Mouse (Mus musculus) embryonic facial prominence, embryonic 10.5 days (tissue): ENCODE measurements around the gene Esf1. TPM values are rescaled to one million over a fixed set of nuclear protein-coding genes. Genes with fewer than 3 reads are reported as not detected.
"Not testable (repeated sequence)": the region's sequence is repeated elsewhere in the genome, so short reads cannot be mapped to it uniquely, and the experiment has no call there.

Experiments
- DNase-seq: peaks from one replicate; pipeline ENCODE4 v3.0.0-alpha.2; 2017; ENCODE audit warnings: low spot score
- H3K27ac ChIP-seq: fragments of 300-500 bp; sonication (generic); replicated peaks from 2 replicates; pipeline ENCODE4 v1.5.1; 2016; ENCODE audit warnings: mild to moderate bottlenecking
- H3K27me3 ChIP-seq: fragments of 300-500 bp; sonication (generic); replicated peaks from 2 replicates; pipeline ENCODE4 v1.6.1; 2016; ENCODE audit warnings: low read depth, mild to moderate bottlenecking; ENCODE audit not compliant: poor library complexity, severe bottlenecking
- H3K36me3 ChIP-seq: fragments of 300-500 bp; sonication (generic); replicated peaks from 2 replicates; pipeline ENCODE4 v1.6.1; 2016; ENCODE audit warnings: mild to moderate bottlenecking, moderate library complexity
- H3K4me1 ChIP-seq: fragments of 300-500 bp; sonication (generic); 2 replicates; pipeline ENCODE4 v1.6.1; 2016
- H3K4me3 ChIP-seq: fragments of 300-500 bp; sonication (generic); 2 replicates; pipeline ENCODE4 v1.5.1; 2016; ENCODE audit warnings: mild to moderate bottlenecking, moderate library complexity
- H3K9me3 ChIP-seq: fragments of 300-500 bp; sonication (generic); 2 replicates; pipeline ENCODE4 v1.6.1; 2016; ENCODE audit warnings: mild to moderate bottlenecking
- WGBS: fragments of 180-500 bp; shearing (Covaris S2); methylation state at CpG from one replicate; pipeline ENCODE4 v1.1.7; 2016; 5-methylcytosine and 5-hydroxymethylcytosine counted together
- polyA plus RNA-seq: library from polyadenylated mRNA; unstranded; fragments of >200 nt; fragmentation: Nextera tagmentation; extraction: Ambion mirVana; gene quantifications from 2 replicates; pipeline ENCODE4 v1.2.1, GENCODE M21; 2016

Gene Esf1
- polyA plus RNA-seq, 1 experiment from 2014 or later, result 33.2 TPM

GRCm38 (mm10) chr2:140151743-140152142, 18.6 kb downstream of the Esf1 start, which contains the start of gene Gm17374:
Gm17374 (plus strand) TSS chr2:140152043.
- 92% methylated on average over 4 of the region's 4 CpGs for WGBS
- H3K27me3 ChIP-seq, H3K27ac ChIP-seq, H3K4me1 ChIP-seq, DNase-seq, H3K4me3 ChIP-seq, H3K9me3 ChIP-seq: not testable (repeated sequence)
- H3K36me3 ChIP-seq, result peaks cover 84% of the 10 kb centered on the region

- Histone ChIP-seq H3K9me3 (no peaks in the 10 kb centered on the region), H3K27ac (no peak overlapping the region), H3K4me3 (no peak overlapping the region), H3K27me3 (no peaks in the 10 kb centered on the region), H3K4me1 (no peaks in the 10 kb centered on the region), H3K36me3 (peaks cover 93% of the 10 kb centered on the region)
- 89% methylated on average over 2 of the region's 2 CpGs for whole genome bisulfite sequencing
- DNase-seq, result no peak
These were observed 44.8 kb downstream of the Esf1 start for GRCm38 (mm10) chr2:140125516-140125915.

- no peaks in the 10 kb centered on the region for H3K4me1 ChIP-seq
- 88% methylated on average over 8 of the region's 8 CpGs for WGBS
- H3K27ac ChIP-seq, result no peak overlapping the region
- peaks cover 6% of the 10 kb centered on the region; the same call in 1 of the 2 replicates for H3K36me3 ChIP-seq
- H3K27me3 ChIP-seq, result no peaks in the 10 kb centered on the region
- H3K4me3 ChIP-seq, result no peak overlapping the region
- H3K9me3 ChIP-seq, result no peaks in the 10 kb centered on the region
- DNase-seq, result no peak
These were observed 56.5 kb downstream of the Esf1 start for GRCm38 (mm10) chr2:140113851-140114250.

GRCm38 (mm10) chr2:140108945-140109344, 61.4 kb downstream of the Esf1 start:
- no peak overlapping the region for H3K27ac ChIP-seq
- H3K9me3 ChIP-seq, result no peaks in the 10 kb centered on the region
- H3K4me3 ChIP-seq, result no peak overlapping the region
- H3K36me3 ChIP-seq, result no peaks in the 10 kb centered on the region
- H3K27me3 ChIP-seq, result no peaks in the 10 kb centered on the region
- H3K4me1 ChIP-seq, result no peaks in the 10 kb centered on the region
- no peak for DNase-seq
- 32% methylated on average over 1 of the region's 1 CpGs for WGBS

- Histone ChIP-seq H3K27me3 (no peaks in the 10 kb centered on the region), H3K27ac (no peak overlapping the region), H3K36me3 (no peaks in the 10 kb centered on the region), H3K4me1 (no peaks in the 10 kb centered on the region), H3K4me3 (no peak overlapping the region), H3K9me3 (no peaks in the 10 kb centered on the region)
- 92% methylated on average over 4 of the region's 4 CpGs for WGBS
- DNase-seq, result no peak
These were observed 62.7 kb downstream of the Esf1 start for GRCm38 (mm10) chr2:140107641-140108040.

- H3K9me3 ChIP-seq, result no peaks in the 10 kb centered on the region
- no peak overlapping the region for H3K27ac ChIP-seq
- no peak overlapping the region for H3K4me3 ChIP-seq
- 72% methylated on average over 3 of the region's 3 CpGs for WGBS
- no peaks in the 10 kb centered on the region for H3K27me3 ChIP-seq
- no peaks in the 10 kb centered on the region for H3K4me1 ChIP-seq
- H3K36me3 ChIP-seq, result no peaks in the 10 kb centered on the region
- DNase-seq, result no peak
These were observed 65.4 kb downstream of the Esf1 start for GRCm38 (mm10) chr2:140104951-140105350.

GRCm38 (mm10) chr2:140100551-140101474, 69.6 kb downstream of the Esf1 start:
- 86% methylated on average over 3 of the region's 3 CpGs for WGBS
- H3K27ac ChIP-seq, result no peak overlapping the region
- no peak for DNase-seq
- no peak overlapping the region for H3K4me3 ChIP-seq
- no peaks in the 10 kb centered on the region for H3K27me3 ChIP-seq
- H3K36me3 ChIP-seq, result no peaks in the 10 kb centered on the region
- H3K9me3 ChIP-seq, result no peaks in the 10 kb centered on the region
- H3K4me1 ChIP-seq, result no peaks in the 10 kb centered on the region

GRCm38 (mm10) chr2:140099971-140100370, 70.4 kb downstream of the Esf1 start:
- no peak for DNase-seq
- WGBS, result 90% methylated on average over 3 of the region's 3 CpGs
- H3K9me3 ChIP-seq, result no peaks in the 10 kb centered on the region
- no peak overlapping the region for H3K27ac ChIP-seq
- no peaks in the 10 kb centered on the region for H3K36me3 ChIP-seq
- H3K4me1 ChIP-seq, result no peaks in the 10 kb centered on the region
- no peak overlapping the region for H3K4me3 ChIP-seq
- H3K27me3 ChIP-seq, result no peaks in the 10 kb centered on the region

GRCm38 (mm10) chr2:140097131-140097591, 73.2 kb downstream of the Esf1 start:
- Histone ChIP-seq H3K4me1 (no peaks in the 10 kb centered on the region), H3K9me3 (no peaks in the 10 kb centered on the region), H3K4me3 (no peak overlapping the region), H3K27ac (no peak overlapping the region), H3K36me3 (no peaks in the 10 kb centered on the region), H3K27me3 (no peaks in the 10 kb centered on the region)
- 79% methylated on average over 3 of the region's 3 CpGs for WGBS
- no peak for DNase-seq

- H3K27ac ChIP-seq, result no peak overlapping the region
- H3K36me3 ChIP-seq, result no peaks in the 10 kb centered on the region
- H3K4me3 ChIP-seq, result no peak overlapping the region
- no peaks in the 10 kb centered on the region for H3K9me3 ChIP-seq
- H3K27me3 ChIP-seq, result no peaks in the 10 kb centered on the region
- DNase-seq, result no peak
- 85% methylated on average over 5 of the region's 5 CpGs for WGBS
- H3K4me1 ChIP-seq, result no peaks in the 10 kb centered on the region
These were observed 74.3 kb downstream of the Esf1 start for GRCm38 (mm10) chr2:140096034-140096433.

GRCm38 (mm10) chr2:140093433-140093832, 76.9 kb downstream of the Esf1 start:
- DNase-seq, result no peak
- Histone ChIP-seq H3K27ac (no peak overlapping the region), H3K4me3 (no peak overlapping the region), H3K27me3 (no peaks in the 10 kb centered on the region), H3K9me3 (no peaks in the 10 kb centered on the region), H3K4me1 (no peaks in the 10 kb centered on the region), H3K36me3 (no peaks in the 10 kb centered on the region)
- 91% methylated on average over 5 of the region's 5 CpGs for WGBS

GRCm38 (mm10) chr2:140084245-140084644, 86.1 kb downstream of the Esf1 start:
- DNase-seq, result no peak
- no peaks in the 10 kb centered on the region for H3K27me3 ChIP-seq
- 90% methylated on average over 7 of the region's 7 CpGs for WGBS
- no peak overlapping the region for H3K27ac ChIP-seq
- no peaks in the 10 kb centered on the region for H3K4me1 ChIP-seq
- H3K36me3 ChIP-seq, result no peaks in the 10 kb centered on the region
- no peak overlapping the region for H3K4me3 ChIP-seq
- H3K9me3 ChIP-seq, result no peaks in the 10 kb centered on the region
